Comparison of ENCODE assay signal across 8 mouse cellular contexts in the genomic region with DNA sequence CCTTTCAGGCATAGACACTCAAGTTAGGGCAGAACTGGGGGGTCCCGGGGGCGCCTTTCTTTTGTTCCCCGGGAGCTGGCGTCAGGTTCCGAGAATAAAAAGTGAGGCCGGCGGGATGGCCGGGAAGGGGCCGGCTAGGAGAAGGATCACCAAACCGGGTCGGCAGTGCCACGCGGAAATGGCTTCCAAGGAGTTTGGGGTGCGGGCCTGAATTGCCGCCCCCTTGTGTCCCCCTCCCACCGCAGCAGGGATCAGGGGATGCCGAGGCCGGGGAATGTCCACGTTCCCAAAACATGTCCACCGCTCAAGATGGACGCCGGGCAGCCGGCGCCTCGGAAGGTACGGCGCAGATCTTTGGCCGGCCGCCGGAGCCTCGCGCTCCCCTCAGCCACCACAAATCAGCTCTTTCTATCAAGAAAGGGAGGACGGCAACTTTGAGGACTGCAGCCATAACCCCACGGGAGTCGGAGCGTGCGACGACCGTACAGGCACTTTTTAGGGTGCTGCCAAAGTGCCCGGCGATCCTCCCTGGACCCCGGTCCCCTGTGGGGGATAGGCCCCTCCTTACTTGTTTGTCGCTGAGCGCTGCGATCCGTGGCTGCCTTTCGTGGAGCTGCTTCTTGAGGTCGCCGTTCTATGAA. TPM values are rescaled to one million over a fixed set of nuclear protein-coding genes. Genes with fewer than 3 reads are reported as not detected.
DNase-seq lines count a peak whose midpoint lies in the region; ATAC-seq and TF ChIP-seq lines count a peak whose summit lies in the region.

No protein-coding gene starts in this region.

- H3K9ac ChIP-seq in hindbrain, embryonic 16.5 days (ENCODE audit: low read depth, low read length) = peak overlapping the region; percentile 76
- no peak overlapping the region for H3K9ac ChIP-seq in liver, embryonic 14.5 days (replicated peaks)
- H3K9ac ChIP-seq in stomach, embryonic 14.5 days (replicated peaks; ENCODE audit: low read depth, low read length) = no peak overlapping the region

- no peak for TF ChIP-seq CTCF in left cerebral cortex, adult 2 months (IDR thresholded peaks at IDR 0.05)
- no peak for TF ChIP-seq CTCF in liver, embryonic 14.5 days (IDR thresholded peaks at IDR 0.05; ENCODE audit: low read depth)

- no peak for ATAC-seq in hindbrain, embryonic 16.5 days
- no peak for ATAC-seq in liver, embryonic 14.5 days (ENCODE audit: insufficient read depth)
- ATAC-seq in stomach, embryonic 14.5 days (ENCODE audit: insufficient number of reproducible peaks, insufficient read depth, low FRiP score, low read depth) = no peak

- H3K4me2 ChIP-seq in hindbrain, embryonic 16.5 days (ENCODE audit: low read length) = peak overlapping the region; percentile 96
- H3K4me2 ChIP-seq in liver, embryonic 14.5 days (ENCODE audit: low read depth) = peak overlapping the region; percentile 63
- H3K4me2 ChIP-seq in stomach, embryonic 14.5 days (replicated peaks; ENCODE audit: low read depth, low read length) = peak overlapping the region; percentile 99

- peak overlapping the region; percentile 76 for H3K27ac ChIP-seq in left cerebral cortex, adult 2 months
- H3K27ac ChIP-seq in hindbrain, embryonic 16.5 days (ENCODE audit: low read depth, low read length) = peak overlapping the region; percentile 91
- H3K27ac ChIP-seq in liver, embryonic 14.5 days = no peak overlapping the region
- H3K27ac ChIP-seq in stomach, embryonic 14.5 days (ENCODE audit: low read length) = no peak overlapping the region

- peak overlapping the region; percentile 74 for H3K4me3 ChIP-seq in left cerebral cortex, adult 2 months
- peak overlapping the region; percentile 75 for H3K4me3 ChIP-seq in hindbrain, embryonic 16.5 days (ENCODE audit: low read length)
- peak overlapping the region; percentile 28 to 50 for H3K4me3 ChIP-seq in liver, embryonic 14.5 days (ENCODE audit: insufficient read depth in 1 of 2, low read depth in 2 of 2, low read length in 2 of 2)
- peak overlapping the region; percentile 58 for H3K4me3 ChIP-seq in stomach, embryonic 14.5 days (ENCODE audit: low read depth, low read length)

- peak in 1 of 2 experiments; percentile 37 for DNase-seq in left cerebral cortex, adult 2 months (ENCODE audit: extremely low spot score in 1 of 2, low spot score in 2 of 2)
- no peak for DNase-seq in left cerebral cortex, postnatal 14 days (ENCODE audit: low spot score in 2 of 2)
- peak; percentile 10 for DNase-seq in ZHBTc4 (ENCODE audit: low read depth, low spot score)
- peak; percentile 55 for DNase-seq in embryo, embryonic 11 days
- no peak for DNase-seq in liver, embryonic 14.5 days (ENCODE audit: low read depth in 3 of 3, low spot score in 3 of 3)
- DNase-seq in gastrocnemius, postnatal 25 days = no peak

- H3K36me3 ChIP-seq in hindbrain, embryonic 16.5 days (ENCODE audit: control insufficient read depth, insufficient read depth, low read length) = no peaks in the 10 kb centered on the region
- no peaks in the 10 kb centered on the region for H3K36me3 ChIP-seq in liver, embryonic 14.5 days (replicated peaks; ENCODE audit: control insufficient read depth, insufficient read depth, low read depth)
- H3K36me3 ChIP-seq in stomach, embryonic 14.5 days (ENCODE audit: control insufficient read depth, insufficient read depth, low read length) = no peaks in the 10 kb centered on the region

- no peaks in the 10 kb centered on the region for H3K9me3 ChIP-seq in hindbrain, embryonic 16.5 days (ENCODE audit: control insufficient read depth, low read length)
- no peaks in the 10 kb centered on the region for H3K9me3 ChIP-seq in liver, embryonic 14.5 days (ENCODE audit: control insufficient read depth, low read length)
- no peaks in the 10 kb centered on the region for H3K9me3 ChIP-seq in stomach, embryonic 14.5 days (ENCODE audit: control insufficient read depth, low read depth, low read length)

- intact Hi-C loops in left cerebral cortex, adult 2 months (cut with DNase I) = loop anchor here (5.0 to 10.0 kb wide), 2 partner anchors 52 to 141 kb away; no protein-coding TSS in a partner anchor
- intact Hi-C loops in left cerebral cortex, postnatal 14 days (cut with DNase I) = loop anchor here (2.0 kb wide), 1 partner anchor 69 kb away; a partner anchor contains a TSS

- H3K4me1 ChIP-seq in hindbrain, embryonic 16.5 days (ENCODE audit: control insufficient read depth, insufficient read depth, low read depth, low read length) = peaks cover 33% of the 10 kb centered on the region
- peaks cover 0 to 2% of the 10 kb centered on the region in 2 experiments; a peak in 1 of 4 replicates for H3K4me1 ChIP-seq in liver, embryonic 14.5 days (replicated peaks; ENCODE audit: control insufficient read depth in 2 of 2, insufficient read depth in 2 of 2, low read length in 1 of 2)
- H3K4me1 ChIP-seq in stomach, embryonic 14.5 days (ENCODE audit: control insufficient read depth, insufficient read depth, low read length) = peaks cover 24% of the 10 kb centered on the region

- WGBS in hindbrain, embryonic 16.5 days = 1% methylated on average over 47 of the region's 49 CpGs
- under 1% methylated on average over 49 of the region's 49 CpGs for WGBS in liver, embryonic 14.5 days (ENCODE audit: insufficient replicate concordance)
- WGBS in stomach, embryonic 14.5 days = under 1% methylated on average over 49 of the region's 49 CpGs

- TF ChIP-seq EP300 in liver, embryonic 14.5 days (IDR thresholded peaks at IDR 0.05; ENCODE audit: low read depth) = no peak

- H3K27me3 ChIP-seq in hindbrain, embryonic 16.5 days (replicated peaks; ENCODE audit: control insufficient read depth, insufficient read depth, low read length) = no peaks in the 10 kb centered on the region
- H3K27me3 ChIP-seq in liver, embryonic 14.5 days (ENCODE audit: control insufficient read depth, insufficient read depth, low read length) = peaks cover 62% of the 10 kb centered on the region
- no peaks in the 10 kb centered on the region for H3K27me3 ChIP-seq in stomach, embryonic 14.5 days (ENCODE audit: control insufficient read depth, insufficient read depth, low read length)

RNA-seq across cellular contexts. Expression of a gene that starts 1.6 kb away (rescaled TPM):
- 10 to 100 TPM; 18.8 to 31.9 TPM for total RNA-seq in left cerebral cortex, adult 2 months (2021)
- total RNA-seq in left cerebral cortex, postnatal 14 days (2021) = 10 to 100 TPM; 15.3 to 16.1 TPM
- polyA plus RNA-seq in hindbrain, embryonic 16.5 days (2015; fragmentation: Nextera tagmentation; extraction: Ambion mirVana) = 2.5 and 3.5 TPM in 2 replicates
- polyA plus RNA-seq in liver, embryonic 14.5 days (2012; rRNA removed) = 0.35 and 0.69 TPM in 2 replicates
- not detected in 2 replicates for polyA plus RNA-seq in liver, embryonic 14.5 days (2014; fragmentation: Nextera tagmentation; extraction: Ambion mirVana)
- 1.8 and 2.8 TPM in 2 replicates for polyA plus RNA-seq in stomach, embryonic 14.5 days (2014; fragmentation: Nextera tagmentation; extraction: Ambion mirVana)
- total RNA-seq in gastrocnemius, postnatal 25 days (2021) = under 1 TPM; 0.38 to 0.82 TPM

Comparison
In these comparisons a context has a peak if more than half of its experiments do, and no peak if none do; other contexts are left out.
1. DNase-seq: peak in ZHBTc4 (single experiment) and embryo, embryonic 11 days (single experiment); none in left cerebral cortex, postnatal 14 days (0 of 2), liver, embryonic 14.5 days (0 of 3) and gastrocnemius, postnatal 25 days (single experiment).
2. H3K27ac ChIP-seq: peak in left cerebral cortex, adult 2 months (single experiment) and hindbrain, embryonic 16.5 days (single experiment); none in liver, embryonic 14.5 days (single experiment) and stomach, embryonic 14.5 days (single experiment).
3. RNA of a gene that starts 1.6 kb away (total RNA-seq): 18.8 to 31.9 TPM in left cerebral cortex, adult 2 months and 15.3 to 16.1 TPM in left cerebral cortex, postnatal 14 days; 0.38 to 0.82 TPM in gastrocnemius, postnatal 25 days; every median in the first group is over 4 times any median in the second.
4. Peak in every context shown above with its lines, with median percentiles within 50 percentile points of each other: H3K4me3 ChIP-seq and H3K4me2 ChIP-seq.